Mouse (Mus musculus): ENCODE measurements around the gene Gm38431.

Gene Gm38431

DNA sequence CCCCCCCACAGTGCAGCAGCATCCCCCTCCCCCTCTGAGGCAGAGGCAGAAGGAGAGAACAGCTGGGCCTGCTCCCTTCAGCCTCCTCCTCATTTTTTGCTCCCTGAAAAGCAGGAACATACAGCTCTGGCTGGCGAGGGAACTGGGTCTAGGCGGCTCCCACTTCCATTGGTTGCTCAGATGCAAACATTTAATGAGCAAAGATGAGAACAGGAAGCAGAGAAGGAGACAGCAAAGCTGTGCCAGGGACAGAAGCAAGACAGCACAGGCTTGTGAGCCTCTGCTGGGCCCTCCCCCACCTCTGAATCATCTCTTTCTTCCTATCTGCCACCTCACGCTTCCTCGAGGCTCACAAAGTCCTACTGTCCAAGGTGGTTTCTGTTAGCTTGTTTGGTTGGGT lies 50.5 kb downstream of the Gm38431 start:
- CTCF ChIA-PET = no interaction called here

DNA sequence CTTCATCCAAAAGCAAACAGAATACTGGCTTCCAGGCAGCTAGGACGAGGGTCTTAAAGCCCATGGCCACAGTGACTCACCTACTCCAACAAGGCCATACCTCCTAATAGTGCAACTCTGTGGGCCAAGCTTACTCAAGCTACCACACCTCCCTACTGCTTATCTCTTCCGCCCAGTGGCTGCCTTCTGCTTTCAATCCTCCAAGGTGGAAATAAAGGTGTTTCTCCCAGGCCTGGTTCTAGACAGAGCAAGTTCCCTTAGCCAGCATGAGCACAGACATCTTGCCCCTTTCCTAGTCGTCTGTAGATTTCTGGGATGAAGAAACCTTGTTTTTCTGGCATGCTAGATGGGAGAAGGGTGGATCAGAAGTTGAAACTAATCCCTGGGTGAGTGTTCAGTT lies 52.0 kb downstream of the Gm38431 start:
- CTCF ChIA-PET = no interaction called here

DNA sequence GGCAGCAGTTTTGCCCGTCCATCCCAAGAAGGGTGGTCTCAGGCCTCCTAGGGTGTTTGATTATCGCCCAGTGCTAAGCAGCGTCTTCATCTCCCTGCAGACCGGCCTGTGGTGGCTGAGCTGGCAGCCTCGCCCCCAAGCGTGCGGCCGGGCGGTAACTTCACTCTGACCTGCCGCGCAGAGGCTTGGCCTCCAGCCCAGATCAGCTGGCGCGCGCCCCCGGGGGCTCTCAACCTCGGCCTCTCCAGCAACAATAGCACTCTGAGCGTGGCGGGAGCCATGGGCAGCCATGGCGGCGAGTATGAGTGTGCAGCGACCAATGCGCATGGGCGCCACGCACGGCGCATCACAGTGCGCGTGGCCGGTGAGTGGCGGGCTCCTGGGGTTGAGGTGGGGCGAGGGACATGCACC lies 54.3 kb downstream of the Gm38431 start:
- CTCF ChIA-PET = interaction anchor here (0.6 kb wide), 1 partner anchor 387 kb away, joined by 3 read pairs; the partner anchor contains the start of gene Dnm2

DNA sequence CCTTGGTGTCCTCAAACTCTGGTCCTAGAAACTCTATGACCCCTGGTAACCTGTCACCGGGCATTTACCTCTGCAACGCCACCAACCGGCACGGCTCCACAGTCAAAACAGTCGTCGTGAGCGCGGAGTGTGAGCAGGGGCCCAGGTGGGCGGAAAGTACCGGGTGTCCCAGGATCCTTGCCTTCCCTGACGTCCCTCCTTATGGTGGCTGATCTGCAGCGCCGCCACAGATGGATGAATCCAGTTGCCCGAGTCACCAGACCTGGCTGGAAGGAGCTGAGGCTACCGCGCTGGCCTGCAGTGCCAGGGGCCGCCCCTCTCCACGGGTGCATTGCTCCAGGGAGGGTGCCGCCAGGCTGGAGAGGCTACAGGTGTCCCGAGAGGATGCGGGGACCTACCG lies 55.1 kb downstream of the Gm38431 start:
- CTCF ChIA-PET = no interaction called here

DNA sequence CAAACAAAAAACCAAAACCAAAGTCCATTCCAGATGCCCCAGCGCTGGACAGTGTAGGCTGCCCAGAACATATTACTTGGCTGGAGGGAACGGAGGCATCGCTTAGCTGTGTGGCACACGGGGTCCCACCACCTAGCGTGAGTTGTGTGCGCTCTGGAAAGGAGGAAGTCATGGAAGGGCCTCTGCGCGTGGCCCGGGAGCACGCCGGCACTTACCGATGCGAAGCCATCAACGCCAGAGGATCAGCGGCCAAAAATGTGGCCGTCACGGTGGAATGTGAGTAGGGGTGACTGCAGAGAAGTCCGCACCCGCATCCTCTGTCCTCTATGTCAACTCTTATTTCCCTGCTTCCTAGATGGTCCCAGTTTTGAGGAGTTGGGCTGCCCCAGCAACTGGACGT lies 55.6 kb downstream of the Gm38431 start:
- CTCF ChIA-PET = no interaction called here

DNA sequence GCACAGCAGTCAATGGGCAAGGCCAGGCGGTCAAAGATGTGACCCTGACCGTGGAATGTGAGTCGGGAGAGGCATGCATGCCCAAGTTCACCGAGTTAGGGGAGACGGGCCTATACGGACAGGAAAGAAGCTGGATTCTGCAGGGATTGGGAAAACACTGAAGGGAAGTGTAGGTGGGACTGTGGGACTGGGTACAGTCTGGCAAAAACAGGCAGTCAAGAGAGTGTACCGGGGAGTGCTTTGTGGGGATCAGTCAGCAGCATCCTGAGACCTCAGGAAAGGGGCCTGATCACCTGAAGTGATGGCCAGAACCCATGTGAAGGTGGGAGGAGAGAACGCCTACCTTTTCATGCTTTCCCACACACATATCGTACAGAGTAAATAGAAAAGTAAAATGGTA lies 56.2 kb downstream of the Gm38431 start:
- CTCF ChIA-PET = interaction anchor here (0.5 kb wide), 1 partner anchor 66 kb away, joined by 3 read pairs; no protein-coding TSS in a partner anchor

DNA sequence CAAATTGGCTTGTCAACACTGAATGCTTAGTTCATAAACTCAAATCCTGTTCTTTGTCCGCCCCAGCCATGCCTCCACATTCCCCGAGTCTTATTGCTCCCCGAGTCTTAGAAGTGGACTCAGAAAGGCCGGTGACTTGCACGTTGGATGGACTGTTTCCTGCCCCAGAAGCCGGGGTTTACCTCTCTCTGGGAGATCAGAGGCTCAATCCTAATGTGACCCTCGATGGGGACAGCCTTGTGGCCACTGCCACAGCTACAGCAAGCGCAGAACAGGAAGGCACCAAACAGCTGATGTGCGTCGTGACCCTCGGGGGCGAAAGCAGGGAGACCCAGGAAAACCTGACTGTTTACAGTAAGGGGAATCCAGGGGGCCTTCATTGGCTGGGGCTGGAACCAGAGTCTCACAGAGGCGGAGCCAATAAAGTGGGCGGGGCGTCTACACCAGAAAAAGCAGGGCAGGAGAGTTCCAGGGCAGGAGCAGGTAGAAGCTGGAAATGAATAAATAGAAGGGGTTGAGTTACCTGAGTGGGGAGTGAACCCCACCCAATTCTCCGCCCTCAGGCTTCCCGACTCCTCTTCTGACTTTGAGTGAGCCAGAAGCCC lies 57.2 kb downstream of the Gm38431 start:
- CTCF ChIA-PET = no interaction called here

DNA sequence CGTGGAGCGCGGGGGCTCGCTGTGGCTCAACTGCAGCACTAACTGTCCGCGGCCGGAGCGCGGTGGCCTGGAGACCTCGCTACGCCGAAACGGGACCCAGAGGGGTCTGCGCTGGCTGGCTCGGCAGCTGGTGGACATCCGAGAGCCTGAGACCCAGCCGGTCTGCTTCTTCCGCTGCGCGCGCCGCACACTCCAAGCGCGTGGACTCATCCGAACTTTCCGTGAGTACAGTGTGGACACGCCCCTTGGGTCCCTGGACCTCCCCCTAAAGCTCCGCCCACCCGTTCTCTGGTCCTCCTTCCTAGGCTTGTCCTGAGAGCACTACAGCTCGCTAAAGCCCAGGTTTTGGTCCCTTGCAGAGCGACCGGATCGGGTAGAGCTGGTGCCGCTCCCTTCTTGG lies 58.7 kb downstream of the Gm38431 start:
- CTCF ChIA-PET = interaction anchor here (0.6 to 0.7 kb wide), 3 partner anchors 118 to 190 kb away, joined by 3 to 9 read pairs (median 6); no protein-coding TSS in a partner anchor

DNA sequence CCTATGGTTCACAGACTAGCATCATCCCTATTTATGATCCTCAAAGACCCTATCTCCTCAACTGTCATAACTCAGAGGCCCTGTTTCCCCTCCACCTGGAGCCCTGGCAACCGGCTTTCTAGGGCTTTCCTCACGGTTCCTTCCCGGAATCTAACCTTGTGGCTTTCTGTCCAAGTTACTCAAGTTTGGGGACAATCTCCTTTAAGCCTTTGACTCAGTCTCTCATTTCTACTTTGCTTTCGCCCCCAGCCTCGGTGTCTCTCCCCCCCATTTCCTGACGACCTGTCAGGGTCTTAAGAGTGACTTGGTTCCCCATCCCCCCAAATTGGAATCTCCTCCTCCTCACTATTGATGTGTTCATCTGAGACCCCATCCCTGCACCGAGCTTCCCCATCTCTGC lies 59.3 kb downstream of the Gm38431 start:
- CTCF ChIA-PET = interaction anchor here (0.7 kb wide), 1 partner anchor 187 kb away, joined by 6 read pairs; no protein-coding TSS in a partner anchor

DNA sequence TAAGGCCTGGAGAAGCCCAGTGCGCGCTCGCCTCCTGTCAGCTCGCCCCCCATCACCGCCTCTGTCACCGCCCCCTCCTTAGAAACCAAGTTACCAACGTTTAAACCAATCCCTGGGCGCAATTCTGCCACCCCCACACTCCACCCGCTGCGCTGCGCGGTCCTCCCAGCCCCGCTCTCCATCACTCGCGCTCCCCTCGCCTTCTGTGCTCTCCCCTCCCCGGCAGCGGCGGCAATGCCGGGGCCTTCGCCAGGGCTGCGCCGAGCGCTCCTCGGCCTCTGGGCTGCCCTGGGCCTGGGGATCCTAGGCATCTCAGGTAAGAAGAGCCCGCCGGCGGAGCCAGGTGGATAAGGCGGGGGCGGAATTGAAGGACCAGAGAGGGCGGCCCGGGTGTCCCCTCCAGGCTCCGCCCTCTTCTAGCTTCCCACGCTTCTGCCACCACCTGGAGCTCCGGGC lies 59.9 kb downstream of the Gm38431 start, which contains the start of gene Icam5:
Gene Icam5 (plus strand): TSS at position 178 of the 456 bp plus-strand sequence.
- CTCF ChIA-PET = interaction anchor here (0.5 kb wide), 1 partner anchor 103 kb away, joined by 3 read pairs; no protein-coding TSS in a partner anchor

DNA sequence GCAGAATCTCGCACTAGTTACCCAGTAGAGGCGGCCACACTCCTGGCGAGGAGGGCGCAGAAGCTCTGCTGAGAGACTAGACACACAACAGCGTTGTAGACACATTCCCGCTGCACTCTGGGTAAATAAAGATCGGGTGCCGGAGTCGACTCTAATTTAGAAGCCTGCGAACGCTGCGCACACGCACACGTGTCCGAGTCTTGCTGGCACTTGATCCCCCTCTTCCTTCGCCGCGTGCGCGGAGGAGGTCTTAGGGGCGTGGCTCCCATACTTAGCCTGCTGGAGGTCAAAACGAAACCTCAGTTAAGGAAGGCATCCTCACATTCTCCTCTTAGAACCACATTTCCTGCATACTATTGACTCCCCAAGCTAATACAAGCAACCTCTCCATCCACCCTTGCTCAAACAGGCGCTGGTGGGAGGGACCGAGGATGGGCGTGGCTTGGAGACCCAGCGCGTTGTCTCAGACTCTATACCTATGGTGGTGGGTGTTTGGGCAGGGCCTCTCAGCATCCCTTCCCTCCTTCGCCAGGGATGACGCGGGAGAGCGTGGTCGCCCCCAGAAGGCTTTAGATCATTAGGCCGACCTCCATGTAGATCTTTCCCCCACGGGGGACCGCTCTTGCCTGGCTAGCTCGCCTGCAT lies 60.4 kb downstream of the Gm38431 start:
- CTCF ChIA-PET = interaction anchor here (0.5 kb wide), 2 partner anchors 103 to 104 kb away, joined by 3 read pairs; no protein-coding TSS in a partner anchor

DNA sequence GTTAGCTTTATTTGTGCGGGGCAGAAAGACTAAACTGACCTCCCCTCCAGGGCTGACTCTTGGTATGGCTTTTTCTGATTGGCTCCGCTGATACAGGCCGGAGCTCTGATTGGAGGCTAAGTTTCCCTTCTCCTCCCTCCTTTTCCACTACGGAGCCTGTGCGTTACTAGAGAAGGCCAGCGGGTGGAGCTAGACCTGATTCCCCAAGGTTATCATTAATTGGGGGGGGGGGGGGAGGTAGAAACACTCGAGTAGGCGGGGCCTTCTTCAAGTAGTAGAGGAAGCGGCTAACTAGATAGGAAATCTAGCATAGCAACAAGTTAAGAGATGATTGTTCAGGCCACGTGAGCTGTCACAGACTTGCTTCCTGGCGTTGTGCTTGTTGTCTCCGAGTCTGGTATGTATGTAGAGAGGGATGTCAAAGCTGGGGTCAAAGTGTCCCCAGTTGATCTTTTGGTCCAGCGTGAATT lies 61.0 kb downstream of the Gm38431 start:
- CTCF ChIA-PET = interaction anchor here (0.5 to 0.6 kb wide), 4 partner anchors 42 to 110 kb away, joined by 3 to 14 read pairs (median 6); no protein-coding TSS in a partner anchor

DNA sequence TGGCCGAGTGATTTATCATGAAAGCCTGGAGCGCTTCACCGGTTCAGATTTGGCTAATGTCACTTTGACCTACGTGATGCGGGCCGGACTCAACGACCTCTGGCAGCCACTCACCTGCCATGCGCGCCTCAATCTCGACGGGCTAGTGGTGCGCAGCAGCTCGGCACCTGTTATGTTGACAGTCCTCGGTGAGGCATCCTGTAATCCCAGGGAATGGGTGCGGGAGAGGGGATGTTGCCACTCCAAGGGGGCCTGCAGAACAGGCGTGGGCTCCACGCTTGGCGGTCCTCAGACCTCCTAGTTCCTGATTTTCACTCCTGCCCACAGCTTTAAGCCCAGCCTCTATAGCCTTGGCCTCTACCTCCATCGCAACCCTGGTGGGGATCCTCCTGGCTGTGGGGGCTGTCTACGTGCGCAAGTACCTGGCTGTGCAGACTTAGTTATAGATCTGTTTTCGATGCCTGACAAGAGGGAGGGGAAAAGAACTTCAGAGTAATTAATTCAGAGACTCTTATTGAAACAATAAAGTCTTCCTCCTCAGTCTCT lies 61.7 kb downstream of the Gm38431 start:
- CTCF ChIA-PET = interaction anchor here (0.5 to 0.6 kb wide), 3 partner anchors 42 to 110 kb away, joined by 3 to 14 read pairs (median 8); no protein-coding TSS in a partner anchor

DNA sequence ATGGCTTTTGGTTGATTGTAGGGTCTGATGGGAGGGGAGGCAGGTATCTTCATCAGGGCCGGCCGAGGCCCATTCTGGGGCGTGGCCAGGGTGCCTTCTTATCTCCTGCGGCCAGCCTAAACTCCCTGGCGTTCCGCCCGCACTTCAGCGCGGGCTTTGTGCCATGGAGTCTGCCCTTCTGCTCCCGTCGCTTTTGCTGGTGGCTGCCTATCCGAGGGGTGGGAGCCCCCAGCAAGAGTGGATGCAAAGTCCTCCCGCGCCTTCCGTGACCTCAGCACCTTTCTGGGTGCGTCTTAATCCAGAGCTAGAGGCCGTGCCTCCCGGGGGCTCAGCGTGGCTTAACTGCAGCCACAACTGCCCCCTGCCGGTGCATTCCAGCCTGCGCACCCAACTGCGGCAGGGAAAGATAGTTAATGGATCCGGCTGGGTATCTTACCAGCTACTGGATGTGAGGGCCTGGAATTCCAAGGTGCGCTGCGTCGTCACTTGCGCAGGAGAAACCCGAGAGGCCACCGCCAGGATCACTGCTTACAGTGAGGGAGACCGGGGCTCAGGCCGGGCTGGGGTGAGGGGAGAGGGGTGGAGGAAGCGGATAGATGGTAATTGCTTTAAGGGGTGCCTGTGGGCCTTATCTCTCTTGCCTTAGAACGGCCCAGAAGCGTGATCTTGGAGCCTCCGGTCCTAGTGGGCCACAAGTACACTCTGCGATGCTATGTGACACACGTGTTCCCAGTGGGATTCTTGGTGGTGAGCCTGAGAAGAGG lies 62.3 kb downstream of the Gm38431 start, which contains the start of gene Icam4:
Gene Icam4 (plus strand): TSS at position 83 of the 764 bp plus-strand sequence.
- CTCF ChIA-PET = interaction anchor here (0.6 to 0.7 kb wide), 2 partner anchors 12 to 106 kb away, joined by 3 to 4 read pairs; no protein-coding TSS in a partner anchor

DNA sequence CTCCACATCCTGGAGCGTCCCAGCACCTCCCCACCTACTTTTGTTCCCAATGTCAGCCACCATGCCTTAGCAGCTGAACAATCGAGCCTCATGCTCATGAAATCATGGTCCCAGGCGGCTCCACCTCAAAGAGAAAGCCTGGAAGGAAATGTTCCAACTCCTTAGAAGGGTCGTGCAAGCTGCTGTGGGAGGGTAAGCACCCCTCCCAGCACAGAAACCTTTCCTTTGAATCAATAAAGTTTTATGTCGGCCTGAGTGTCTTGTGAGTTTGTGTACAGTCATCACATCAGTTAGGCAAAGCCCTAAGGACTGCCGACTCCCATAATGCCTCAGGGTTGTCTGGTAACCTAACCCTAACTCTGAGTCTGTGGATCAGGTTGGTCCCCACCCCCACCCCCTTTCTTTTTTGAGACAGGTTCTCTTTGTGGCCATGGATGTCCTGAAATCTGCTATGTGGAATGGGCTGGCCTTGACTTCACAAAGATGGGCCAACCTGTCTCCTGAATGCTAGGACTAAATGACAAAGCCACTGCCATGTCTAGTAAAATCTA lies 63.2 kb downstream of the Gm38431 start:
- CTCF ChIA-PET = no interaction called here

DNA sequence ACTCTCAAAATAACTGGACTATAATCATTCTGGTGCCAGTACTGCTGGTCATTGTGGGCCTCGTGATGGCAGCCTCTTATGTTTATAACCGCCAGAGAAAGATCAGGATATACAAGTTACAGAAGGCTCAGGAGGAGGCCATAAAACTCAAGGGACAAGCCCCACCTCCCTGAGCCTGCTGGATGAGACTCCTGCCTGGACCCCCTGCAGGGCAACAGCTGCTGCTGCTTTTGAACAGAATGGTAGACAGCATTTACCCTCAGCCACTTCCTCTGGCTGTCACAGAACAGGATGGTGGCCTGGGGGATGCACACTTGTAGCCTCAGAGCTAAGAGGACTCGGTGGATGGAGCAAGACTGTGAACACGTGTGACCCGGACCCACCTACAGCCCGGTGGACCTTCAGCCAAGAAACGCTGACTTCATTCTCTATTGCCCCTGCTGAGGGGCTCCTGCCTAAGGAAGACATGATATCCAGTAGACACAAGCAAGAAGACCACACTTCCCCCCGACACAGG lies 64.0 kb downstream of the Gm38431 start:
- CTCF ChIA-PET = no interaction called here

DNA sequence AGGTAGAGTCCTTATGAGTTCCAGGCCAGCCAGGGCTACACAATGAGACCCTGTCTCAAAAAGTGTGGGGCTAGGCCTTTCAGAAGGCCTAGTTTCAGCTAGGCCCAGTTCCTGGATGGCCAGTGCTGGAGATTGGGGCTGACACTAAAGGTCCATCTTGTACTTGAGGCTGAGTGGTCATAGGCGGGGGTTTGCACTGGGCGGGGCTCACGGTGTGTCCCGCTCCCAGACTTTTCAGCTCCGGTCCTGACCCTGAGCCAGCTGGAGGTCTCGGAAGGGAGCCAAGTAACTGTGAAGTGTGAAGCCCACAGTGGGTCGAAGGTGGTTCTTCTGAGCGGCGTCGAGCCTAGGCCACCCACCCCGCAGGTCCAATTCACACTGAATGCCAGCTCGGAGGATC lies 64.9 kb downstream of the Gm38431 start:
- CTCF ChIA-PET = interaction anchor here (0.6 kb wide), 1 partner anchor 47 kb away, joined by 3 read pairs; no protein-coding TSS in a partner anchor

DNA sequence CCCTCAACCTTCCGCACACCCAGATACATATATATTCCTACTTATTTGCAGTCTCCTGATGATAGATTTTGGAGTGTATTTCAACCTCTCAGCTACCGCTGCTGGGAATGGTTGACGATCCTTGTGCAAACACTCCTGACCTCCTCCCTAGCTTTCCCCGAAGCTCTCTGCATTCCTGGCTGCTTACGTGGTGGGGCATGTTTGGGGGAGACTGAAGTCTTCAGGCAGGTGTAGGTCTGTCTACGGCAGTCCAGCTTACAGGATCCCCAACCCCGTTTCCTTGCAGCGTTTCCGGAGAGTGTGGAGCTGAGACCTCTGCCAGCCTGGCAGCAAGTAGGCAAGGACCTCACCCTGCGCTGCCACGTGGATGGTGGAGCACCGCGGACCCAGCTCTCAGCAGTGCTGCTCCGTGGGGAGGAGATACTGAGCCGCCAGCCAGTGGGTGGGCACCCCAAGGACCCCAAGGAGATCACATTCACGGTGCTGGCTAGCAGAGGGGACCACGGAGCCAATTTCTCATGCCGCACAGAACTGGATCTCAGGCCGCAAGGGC lies 66.5 kb downstream of the Gm38431 start:
- CTCF ChIA-PET = no interaction called here

DNA sequence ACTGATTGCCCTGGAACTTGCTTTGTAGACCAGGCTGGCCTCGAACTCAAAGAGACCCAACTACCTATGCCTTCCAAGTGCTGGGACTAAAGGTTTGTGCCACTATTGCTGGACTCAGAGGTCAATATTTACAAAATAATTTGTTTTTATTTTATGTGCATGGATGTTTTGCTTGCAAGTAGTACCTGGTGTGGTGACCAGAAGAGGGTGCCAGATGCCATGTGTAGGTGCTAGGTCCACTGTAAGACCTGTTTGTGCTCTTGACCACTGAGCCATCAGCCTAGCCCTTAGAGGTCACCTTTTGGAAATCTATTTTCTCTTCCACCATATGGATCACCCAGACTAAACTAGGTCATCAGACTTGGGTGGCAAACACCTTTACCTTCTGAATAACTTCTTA lies 69.1 kb downstream of the Gm38431 start:
- CTCF ChIA-PET = no interaction called here

DNA sequence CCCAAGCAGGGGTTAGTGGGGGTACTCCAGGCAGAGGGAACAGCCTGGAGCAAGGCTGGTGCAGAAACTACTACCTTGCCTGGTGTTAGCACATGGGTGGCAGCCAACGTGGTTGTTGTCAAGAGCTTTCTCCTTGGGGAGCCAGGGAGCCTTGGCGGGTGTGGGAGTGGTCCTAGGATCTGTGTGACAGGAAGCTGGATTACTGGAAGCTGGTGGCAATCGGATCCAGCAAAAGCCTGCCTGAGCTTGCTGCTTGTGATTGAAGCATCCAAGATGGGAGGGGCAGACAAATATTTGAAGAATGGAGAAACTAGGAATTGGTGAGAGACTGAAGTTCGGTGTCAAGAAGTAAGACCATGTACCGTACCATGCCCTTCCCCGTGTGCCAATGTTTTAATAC lies 69.5 kb downstream of the Gm38431 start:
- CTCF ChIA-PET = no interaction called here

DNA sequence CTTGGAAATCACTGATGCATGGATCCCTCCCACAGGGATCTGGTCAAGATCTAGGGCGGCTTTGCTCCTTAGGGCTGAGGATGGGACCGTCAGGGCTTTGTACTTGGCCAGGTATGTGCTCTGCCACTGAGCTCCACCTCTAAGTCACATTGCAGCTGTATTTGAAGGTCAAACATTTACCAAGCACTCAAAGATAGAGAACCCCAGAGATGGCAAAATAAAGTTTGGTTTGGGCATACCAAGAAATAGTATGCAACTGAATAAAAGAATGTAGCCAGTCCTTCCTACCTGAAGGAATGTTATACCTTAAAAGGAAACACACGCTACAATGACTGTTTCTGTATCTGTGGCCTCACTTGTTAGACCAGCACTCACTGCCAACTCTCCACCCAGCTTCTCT lies 70.4 kb downstream of the Gm38431 start:
- CTCF ChIA-PET = no interaction called here
